Mouse (Mus musculus) embryonic facial prominence, embryonic 14.5 days (tissue): ENCODE data around the gene Spef1. TPM values are rescaled to one million over a fixed set of nuclear protein-coding genes. Genes with fewer than 3 reads are reported as not detected.
A peak's percentile ranks its signal among the peaks of the same experiment; 100 is the strongest.

ENCODE experiments used
- ATAC-seq: fragments of 200-750 bp; cut with Nextera tagmentation; 2 replicates; pipeline ENCODE4 v1.8.0; 2017; ENCODE audit warnings: low read depth, moderate number of reproducible peaks, moderate TSS enrichment
- DNase-seq: peaks from one replicate; pipeline ENCODE4 v3.0.0-alpha.2; 2015; ENCODE audit warnings: low spot score
- H3K27ac ChIP-seq: fragments of 300-500 bp; sonication (generic); replicated peaks from 2 replicates; pipeline ENCODE4 v1.5.1; 2014; ENCODE audit warnings: low read depth, mild to moderate bottlenecking, low read length, moderate library complexity
- H3K27me3 ChIP-seq: fragments of 300-500 bp; sonication (generic); replicated peaks from 2 replicates; pipeline ENCODE4 v1.6.1; 2014; ENCODE audit warnings: low read length; ENCODE audit not compliant: control insufficient read depth, insufficient read depth
- H3K36me3 ChIP-seq: fragments of 300-500 bp; sonication (generic); 2 replicates; pipeline ENCODE4 v1.6.1; 2014; ENCODE audit warnings: low read length, mixed read lengths; ENCODE audit not compliant: control insufficient read depth, insufficient read depth
- H3K4me1 ChIP-seq: fragments of 300-500 bp; sonication (generic); 2 replicates; pipeline ENCODE4 v1.6.1; 2014; ENCODE audit warnings: antibody characterized with exemption, low read length; ENCODE audit not compliant: control insufficient read depth, insufficient read depth
- H3K4me2 ChIP-seq: fragments of 300-500 bp; sonication (generic); 2 replicates; pipeline ENCODE4 v1.6.1; 2014; ENCODE audit warnings: low read depth, mild to moderate bottlenecking, low read length, moderate library complexity, mixed read lengths
- H3K4me3 ChIP-seq: fragments of 300-500 bp; sonication (generic); 2 replicates; pipeline ENCODE4 v1.5.1; 2014; ENCODE audit warnings: low read depth, mild to moderate bottlenecking, low read length
- H3K9ac ChIP-seq: fragments of 300-500 bp; sonication (generic); 2 replicates; pipeline ENCODE4 v1.6.1; 2014; ENCODE audit warnings: low read depth, mild to moderate bottlenecking, low read length, moderate library complexity, mixed read lengths
- H3K9me3 ChIP-seq: fragments of 300-500 bp; sonication (generic); 2 replicates; pipeline ENCODE4 v1.6.1; 2016; ENCODE audit warnings: low read length; ENCODE audit not compliant: control insufficient read depth
- WGBS: fragments of 180-500 bp; shearing (Covaris S2); extraction: QIAGEN DNeasy Blood & Tissue Kit; methylation state at CpG from one replicate; pipeline ENCODE4 v1.1.7; 2014; 5-methylcytosine and 5-hydroxymethylcytosine counted together
- polyA plus RNA-seq: library from polyadenylated mRNA; unstranded; fragments of >200 nt; fragmentation: Nextera tagmentation; extraction: Ambion mirVana; gene quantifications from 2 replicates; pipeline ENCODE4 v1.2.1, GENCODE M21; 2014

The Spef1 gene
- polyA plus RNA-seq, 1 experiment from 2014 or later, result 9.9 TPM

- ATAC-seq (no peak), DNase-seq (no peak)
- no peaks in the 10 kb centered on the region for H3K27me3 ChIP-seq
- peaks cover 82% of the 10 kb centered on the region for H3K36me3 ChIP-seq
- H3K9me3 ChIP-seq, result no peaks in the 10 kb centered on the region
- H3K9ac ChIP-seq, result no peak overlapping the region
- H3K4me2 ChIP-seq, result no peak overlapping the region
- H3K27ac ChIP-seq, result no peak overlapping the region
- no peak overlapping the region for H3K4me3 ChIP-seq
- WGBS, result 84% methylated on average over 2 of the region's 2 CpGs
- no peaks in the 10 kb centered on the region for H3K4me1 ChIP-seq
Measured at GRCm38 (mm10) chr2:131145536-131145935, 41.5 kb downstream of the Spef1 start.

- 63% methylated on average over 13 of the region's 13 CpGs for WGBS
- Histone ChIP-seq H3K27ac (no peak overlapping the region), H3K4me1 (no peaks in the 10 kb centered on the region), H3K9me3 (no peaks in the 10 kb centered on the region), H3K4me2 (no peak overlapping the region), H3K36me3 (peaks cover 82% of the 10 kb centered on the region), H3K27me3 (no peaks in the 10 kb centered on the region), H3K4me3 (no peak overlapping the region), H3K9ac (no peak overlapping the region)
- DNase-seq (no peak), ATAC-seq (no peak)
Measured at GRCm38 (mm10) chr2:131145121-131145520, 42.0 kb downstream of the Spef1 start.

GRCm38 (mm10) chr2:131143007-131143780, 43.9 kb downstream of the Spef1 start:
- no peaks in the 10 kb centered on the region for H3K9me3 ChIP-seq
- peaks cover 83% of the 10 kb centered on the region for H3K36me3 ChIP-seq
- ATAC-seq (no peak), DNase-seq (no peak)
- H3K9ac ChIP-seq, result no peak overlapping the region
- H3K4me3 ChIP-seq, result no peak overlapping the region
- H3K27me3 ChIP-seq, result no peaks in the 10 kb centered on the region
- no peaks in the 10 kb centered on the region for H3K4me1 ChIP-seq
- H3K27ac ChIP-seq, result no peak overlapping the region
- no peak overlapping the region for H3K4me2 ChIP-seq
- WGBS, result 69% methylated on average over 22 of the region's 22 CpGs

GRCm38 (mm10) chr2:131142592-131142991, 44.5 kb downstream of the Spef1 start:
- H3K4me1 ChIP-seq, result no peaks in the 10 kb centered on the region
- no peaks in the 10 kb centered on the region for H3K27me3 ChIP-seq
- DNase-seq (peak; percentile 79), ATAC-seq (peak; percentile 64)
- no peak overlapping the region for H3K4me2 ChIP-seq
- H3K9me3 ChIP-seq, result no peaks in the 10 kb centered on the region
- H3K36me3 ChIP-seq, result peaks cover 83% of the 10 kb centered on the region
- no peak overlapping the region for H3K9ac ChIP-seq
- WGBS, result 33% methylated on average over 17 of the region's 18 CpGs
- H3K4me3 ChIP-seq, result no peak overlapping the region
- no peak overlapping the region for H3K27ac ChIP-seq

- Histone ChIP-seq H3K9me3 (no peaks in the 10 kb centered on the region), H3K4me1 (no peaks in the 10 kb centered on the region), H3K27ac (no peak overlapping the region), H3K9ac (no peak overlapping the region), H3K4me2 (no peak overlapping the region), H3K27me3 (no peaks in the 10 kb centered on the region), H3K36me3 (peaks cover 88% of the 10 kb centered on the region), H3K4me3 (no peak overlapping the region)
- ATAC-seq, result no peak
- WGBS, result 89% methylated on average over 8 of the region's 8 CpGs
- no peak for DNase-seq
Measured at GRCm38 (mm10) chr2:131141336-131141986, 45.6 kb downstream of the Spef1 start.

GRCm38 (mm10) chr2:131140533-131140905, 46.6 kb downstream of the Spef1 start:
- 62% methylated on average over 5 of the region's 5 CpGs for WGBS
- DNase-seq, result no peak

GRCm38 (mm10) chr2:131139886-131140532, 47.1 kb downstream of the Spef1 start:
- H3K4me2 ChIP-seq, result no peak overlapping the region
- no peaks in the 10 kb centered on the region for H3K4me1 ChIP-seq
- ATAC-seq (no peak), DNase-seq (no peak)
- WGBS, result 40% methylated on average over 4 of the region's 5 CpGs
- H3K9me3 ChIP-seq, result no peaks in the 10 kb centered on the region
- H3K9ac ChIP-seq, result no peak overlapping the region
- H3K4me3 ChIP-seq, result no peak overlapping the region
- peaks cover 85% of the 10 kb centered on the region for H3K36me3 ChIP-seq
- H3K27ac ChIP-seq, result no peak overlapping the region
- no peaks in the 10 kb centered on the region for H3K27me3 ChIP-seq

More at GRCm38 (mm10) chr2:131140533-131140905, 46.6 kb downstream of the Spef1 start:
- Histone ChIP-seq H3K9ac (no peak overlapping the region), H3K4me1 (no peaks in the 10 kb centered on the region), H3K4me2 (no peak overlapping the region), H3K36me3 (peaks cover 85% of the 10 kb centered on the region), H3K27me3 (no peaks in the 10 kb centered on the region), H3K9me3 (no peaks in the 10 kb centered on the region), H3K4me3 (no peak overlapping the region), H3K27ac (no peak overlapping the region)
- ATAC-seq, result no peak

GRCm38 (mm10) chr2:131139287-131139686, 47.8 kb downstream of the Spef1 start:
- WGBS, result 97% methylated on average over 5 of the region's 5 CpGs
- Histone ChIP-seq H3K27ac (no peak overlapping the region), H3K9ac (no peak overlapping the region), H3K27me3 (no peaks in the 10 kb centered on the region), H3K4me1 (no peaks in the 10 kb centered on the region), H3K4me2 (no peak overlapping the region), H3K36me3 (peaks cover 84% of the 10 kb centered on the region), H3K4me3 (no peak overlapping the region), H3K9me3 (no peaks in the 10 kb centered on the region)
- DNase-seq (no peak), ATAC-seq (no peak)
